Mouse (Mus musculus) hindbrain, embryonic 12.5 days (tissue): ENCODE data around the gene Rims1. TPM values are rescaled to one million over a fixed set of nuclear protein-coding genes. Genes with fewer than 3 reads are reported as not detected.
A peak's percentile ranks its signal among the peaks of the same experiment; 100 is the strongest.

ENCODE experiments used
- ATAC-seq: fragments of 200-750 bp; cut with Nextera tagmentation; 2 replicates; pipeline ENCODE4 v1.8.0; 2017; ENCODE audit warnings: moderate TSS enrichment; ENCODE audit not compliant: low FRiP score
- H3K27ac ChIP-seq: fragments of 300-500 bp; sonication (generic); 2 replicates; pipeline ENCODE4 v1.5.1; 2016; ENCODE audit warnings: mild to moderate bottlenecking
- H3K27me3 ChIP-seq: fragments of 300-500 bp; sonication (generic); 2 replicates; pipeline ENCODE4 v1.6.1; 2016; ENCODE audit warnings: mild to moderate bottlenecking
- H3K36me3 ChIP-seq: fragments of 300-500 bp; sonication (generic); 2 replicates; pipeline ENCODE4 v1.6.1; 2016; ENCODE audit warnings: mild to moderate bottlenecking
- H3K4me1 ChIP-seq: fragments of 300-500 bp; sonication (generic); 2 replicates; pipeline ENCODE4 v1.6.1; 2016
- H3K4me2 ChIP-seq: fragments of 300-500 bp; sonication (generic); replicated peaks from 2 replicates; pipeline ENCODE4 v1.6.1; 2016; ENCODE audit warnings: mild to moderate bottlenecking
- H3K4me3 ChIP-seq: fragments of 300-500 bp; sonication (generic); 2 replicates; pipeline ENCODE4 v1.5.1; 2016; ENCODE audit warnings: mild to moderate bottlenecking
- H3K9ac ChIP-seq: fragments of 300-500 bp; sonication (generic); 2 replicates; pipeline ENCODE4 v1.6.1; 2016; ENCODE audit warnings: mild to moderate bottlenecking, moderate library complexity
- H3K9me3 ChIP-seq: fragments of 300-500 bp; sonication (generic); replicated peaks from 2 replicates; pipeline ENCODE4 v1.6.1; 2016; ENCODE audit warnings: mild to moderate bottlenecking
- WGBS: fragments of 180-500 bp; shearing (Covaris S2); methylation state at CpG from one replicate; pipeline ENCODE4 v1.1.7; 2016; 5-methylcytosine and 5-hydroxymethylcytosine counted together
- polyA plus RNA-seq: library from polyadenylated mRNA; unstranded; fragments of >200 nt; fragmentation: Nextera tagmentation; extraction: Ambion mirVana; gene quantifications from 2 replicates; pipeline ENCODE4 v1.2.1, GENCODE M21; 2016

The Rims1 gene
- polyA plus RNA-seq, 1 experiment from 2014 or later = 8.9 TPM

DNA sequence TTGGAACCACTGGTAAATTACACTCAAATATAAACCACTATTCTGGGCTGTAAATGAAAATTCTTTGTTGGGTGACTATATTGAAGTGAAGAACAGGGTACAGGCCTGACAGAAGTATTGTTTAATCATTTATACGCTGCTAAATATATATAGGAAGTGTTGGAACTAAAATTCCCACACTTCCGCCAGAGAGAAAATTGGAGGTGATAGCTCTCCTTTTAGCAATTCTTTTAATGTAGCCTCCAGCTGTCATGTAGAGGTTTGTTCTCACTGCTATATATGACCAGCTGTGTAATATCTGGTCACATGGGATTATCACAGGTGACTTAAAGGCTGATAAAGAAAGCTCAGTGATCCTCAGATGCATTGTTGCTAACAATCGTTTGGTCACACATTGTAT is 144.0 kb downstream of the Rims1 start:
- no peaks in the 10 kb centered on the region for H3K27me3 ChIP-seq
- WGBS = 86% methylated on average over 3 of the region's 3 CpGs

DNA sequence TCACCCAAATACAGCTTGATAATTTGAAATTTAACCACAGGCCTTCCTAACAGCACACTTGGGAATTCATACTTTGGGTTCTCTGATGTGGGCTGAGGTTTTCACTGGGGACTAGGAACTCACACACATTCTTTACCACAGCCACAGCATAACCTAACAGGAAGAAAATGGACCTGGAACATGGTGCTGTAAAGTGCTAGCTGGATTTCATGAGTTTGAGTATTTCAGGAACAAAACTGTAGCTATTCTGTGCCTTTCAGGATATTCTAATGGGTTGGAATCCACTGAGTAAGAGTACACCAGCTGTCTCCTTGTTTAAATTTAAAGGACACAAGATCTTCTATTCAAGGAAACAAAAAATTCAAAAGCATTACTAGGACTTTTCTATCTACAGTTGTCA is 149.8 kb downstream of the Rims1 start:
- no peak overlapping the region for H3K27ac ChIP-seq
- no peaks in the 10 kb centered on the region for H3K4me1 ChIP-seq
- no peaks in the 10 kb centered on the region for H3K27me3 ChIP-seq
- H3K9me3 ChIP-seq = no peaks in the 10 kb centered on the region
- no peak overlapping the region for H3K4me2 ChIP-seq
- H3K36me3 ChIP-seq = no peaks in the 10 kb centered on the region
- no peak overlapping the region for H3K9ac ChIP-seq
- no peak for ATAC-seq
- no peak overlapping the region for H3K4me3 ChIP-seq

More for the DNA sequence above, 144.0 kb downstream of the Rims1 start:
- H3K9me3 ChIP-seq = no peaks in the 10 kb centered on the region
- H3K36me3 ChIP-seq = no peaks in the 10 kb centered on the region
- H3K9ac ChIP-seq = no peak overlapping the region
- H3K4me3 ChIP-seq = no peak overlapping the region
- H3K4me1 ChIP-seq = no peaks in the 10 kb centered on the region
- H3K27ac ChIP-seq = no peak overlapping the region
- no peak for ATAC-seq
- H3K4me2 ChIP-seq = no peak overlapping the region

DNA sequence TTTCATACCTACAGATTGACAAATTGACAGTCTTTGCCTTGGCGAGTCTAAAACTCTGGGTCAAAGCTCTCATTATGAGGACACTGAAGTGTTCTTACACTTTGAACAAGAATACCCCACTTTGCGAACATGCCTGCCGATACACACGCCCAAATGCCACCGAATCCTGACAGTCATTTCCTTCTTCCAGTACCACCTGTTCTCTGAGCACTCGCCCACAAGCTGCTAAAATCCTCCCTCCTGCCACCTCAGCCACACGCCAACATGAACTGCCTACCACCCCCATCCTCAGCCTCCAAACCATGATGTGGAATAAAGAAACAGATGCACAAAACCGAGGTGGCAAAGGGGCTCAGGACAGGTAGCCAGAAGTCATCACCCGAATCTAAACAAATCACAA is 150.9 kb downstream of the Rims1 start:
- Histone ChIP-seq H3K9me3 (no peaks in the 10 kb centered on the region), H3K4me2 (no peak overlapping the region), H3K9ac (no peak overlapping the region), H3K27ac (no peak overlapping the region), H3K4me3 (no peak overlapping the region), H3K36me3 (no peaks in the 10 kb centered on the region), H3K4me1 (no peaks in the 10 kb centered on the region), H3K27me3 (no peaks in the 10 kb centered on the region)
- no peak for ATAC-seq
- 88% methylated on average over 9 of the region's 9 CpGs for WGBS

DNA sequence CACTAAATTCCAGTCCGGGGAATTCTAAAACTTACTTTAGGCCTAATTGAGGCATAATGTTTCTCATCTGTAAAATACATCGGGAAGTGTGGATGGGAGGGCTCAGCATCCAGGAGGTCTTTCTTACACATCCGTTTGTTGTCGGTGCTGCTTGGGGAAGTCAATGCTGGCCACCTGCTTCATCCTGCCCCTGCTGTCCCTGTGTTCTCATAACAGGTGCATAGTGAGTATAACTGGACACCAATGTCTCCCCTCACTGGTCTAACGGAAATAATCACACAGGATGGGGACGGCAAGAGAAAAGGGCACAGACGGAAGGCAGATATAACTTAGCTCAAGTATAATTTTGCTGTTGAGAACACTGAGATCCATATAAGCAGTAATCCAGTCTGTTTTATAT is 155.2 kb downstream of the Rims1 start:
- Histone ChIP-seq H3K27me3 (no peaks in the 10 kb centered on the region), H3K4me2 (no peak overlapping the region), H3K9ac (no peak overlapping the region), H3K4me3 (no peak overlapping the region), H3K27ac (no peak overlapping the region), H3K9me3 (no peaks in the 10 kb centered on the region), H3K36me3 (no peaks in the 10 kb centered on the region), H3K4me1 (no peaks in the 10 kb centered on the region)
- 74% methylated on average over 7 of the region's 7 CpGs for WGBS
- ATAC-seq = no peak

DNA sequence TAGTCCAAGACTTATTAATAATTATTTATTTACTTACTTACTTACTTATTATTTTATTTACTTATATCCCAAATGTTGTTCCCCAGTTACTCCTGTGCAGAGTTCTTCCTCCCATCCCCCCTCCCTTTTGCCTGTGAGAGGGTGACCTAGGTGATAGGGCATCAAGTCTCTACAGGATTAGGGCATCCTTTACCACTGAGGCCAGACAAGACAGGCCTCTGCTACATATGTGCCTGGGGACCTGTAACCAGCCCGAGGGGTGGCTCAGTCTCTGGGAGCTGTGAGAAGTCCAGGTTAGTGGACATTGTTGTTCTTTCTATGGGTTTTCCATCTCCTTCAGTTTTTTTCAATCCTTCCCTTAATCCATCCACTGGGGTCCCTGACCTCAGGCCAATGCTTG is 156.4 kb downstream of the Rims1 start:
- no peaks in the 10 kb centered on the region for H3K4me1 ChIP-seq
- H3K4me2 ChIP-seq = no peak overlapping the region
- H3K4me3 ChIP-seq = no peak overlapping the region
- H3K9ac ChIP-seq = no peak overlapping the region
- H3K27me3 ChIP-seq = no peaks in the 10 kb centered on the region
- ATAC-seq = no peak
- H3K36me3 ChIP-seq = no peaks in the 10 kb centered on the region
- 61% methylated on average over 1 of the region's 1 CpGs for WGBS
- H3K27ac ChIP-seq = no peak overlapping the region
- no peaks in the 10 kb centered on the region for H3K9me3 ChIP-seq

DNA sequence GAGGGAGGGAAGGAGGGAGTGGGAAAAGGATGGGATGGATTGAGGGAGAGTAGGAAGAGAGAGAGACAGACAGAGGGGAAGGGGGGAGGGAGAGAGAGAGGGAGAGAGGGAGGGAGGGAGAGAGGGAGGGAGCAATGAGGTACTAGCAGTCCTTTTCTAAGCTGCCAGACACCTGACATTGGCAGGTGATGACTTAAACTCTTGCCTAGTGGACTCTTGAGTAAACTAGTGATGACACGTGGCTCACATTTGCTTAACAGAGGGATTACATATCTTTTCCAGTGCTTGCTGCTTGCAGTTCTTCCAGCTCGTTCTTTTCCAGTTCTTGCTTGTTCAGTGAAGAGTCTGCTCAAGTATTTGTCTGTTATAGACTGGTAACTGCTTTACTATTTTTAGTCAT is 160.5 kb downstream of the Rims1 start:
- Histone ChIP-seq H3K27me3 (no peaks in the 10 kb centered on the region), H3K9me3 (no peaks in the 10 kb centered on the region), H3K36me3 (no peaks in the 10 kb centered on the region), H3K4me2 (no peak overlapping the region), H3K4me1 (no peaks in the 10 kb centered on the region), H3K4me3 (no peak overlapping the region), H3K27ac (no peak overlapping the region), H3K9ac (no peak overlapping the region)
- WGBS = 39% methylated on average over 2 of the region's 2 CpGs
- no peak for ATAC-seq

DNA sequence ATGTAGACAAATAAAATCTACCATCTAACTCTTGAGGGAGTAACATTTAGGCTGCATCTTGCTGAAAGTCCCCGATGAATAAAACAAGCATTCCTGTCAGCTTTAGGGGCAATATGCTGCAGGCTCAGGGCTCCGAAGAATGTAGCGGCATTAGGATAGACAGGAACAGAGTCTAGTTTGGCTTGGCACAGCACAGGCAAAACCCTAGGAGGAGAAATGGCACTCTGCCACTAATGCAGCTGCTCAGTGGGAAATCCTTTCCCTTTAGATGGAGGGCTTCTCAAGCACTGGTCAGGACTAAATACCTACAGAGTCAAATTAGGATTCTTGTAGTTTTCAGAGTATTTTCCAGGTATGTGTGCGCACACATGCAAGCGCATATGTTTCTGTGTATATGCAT is 165.2 kb downstream of the Rims1 start:
- H3K36me3 ChIP-seq = no peaks in the 10 kb centered on the region
- no peak overlapping the region for H3K4me2 ChIP-seq
- H3K4me3 ChIP-seq = no peak overlapping the region
- no peak overlapping the region for H3K9ac ChIP-seq
- no peaks in the 10 kb centered on the region for H3K9me3 ChIP-seq
- WGBS = 86% methylated on average over 5 of the region's 5 CpGs
- no peaks in the 10 kb centered on the region for H3K4me1 ChIP-seq
- no peak for ATAC-seq
- no peak overlapping the region for H3K27ac ChIP-seq
- H3K27me3 ChIP-seq = no peaks in the 10 kb centered on the region

DNA sequence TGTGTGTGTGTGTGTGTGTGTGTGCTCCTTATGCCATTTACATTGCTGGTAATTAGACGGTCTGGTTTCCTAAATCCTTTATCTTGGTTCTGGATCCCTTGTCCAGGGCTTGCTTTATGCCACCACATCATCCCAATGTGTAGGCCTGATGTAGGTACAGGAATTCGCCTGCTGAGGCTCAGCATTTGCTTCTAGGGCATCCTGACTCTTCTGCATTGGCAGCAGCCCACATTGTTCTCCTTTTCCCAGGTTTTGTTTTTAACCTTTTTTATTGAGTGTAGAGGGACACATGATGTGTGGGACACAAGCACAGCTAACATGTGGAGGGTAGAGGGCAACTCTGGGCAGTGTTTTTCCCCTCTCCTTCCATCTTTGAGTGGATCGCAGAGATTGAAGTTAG is 166.1 kb downstream of the Rims1 start:
- 86% methylated on average over 3 of the region's 3 CpGs for WGBS
- Histone ChIP-seq H3K9me3 (no peaks in the 10 kb centered on the region), H3K4me3 (no peak overlapping the region), H3K4me1 (no peaks in the 10 kb centered on the region), H3K9ac (no peak overlapping the region), H3K27me3 (no peaks in the 10 kb centered on the region), H3K36me3 (no peaks in the 10 kb centered on the region), H3K27ac (peak overlapping the region; percentile 17; the same call in 1 of the 2 replicates), H3K4me2 (no peak overlapping the region)
- no peak for ATAC-seq

DNA sequence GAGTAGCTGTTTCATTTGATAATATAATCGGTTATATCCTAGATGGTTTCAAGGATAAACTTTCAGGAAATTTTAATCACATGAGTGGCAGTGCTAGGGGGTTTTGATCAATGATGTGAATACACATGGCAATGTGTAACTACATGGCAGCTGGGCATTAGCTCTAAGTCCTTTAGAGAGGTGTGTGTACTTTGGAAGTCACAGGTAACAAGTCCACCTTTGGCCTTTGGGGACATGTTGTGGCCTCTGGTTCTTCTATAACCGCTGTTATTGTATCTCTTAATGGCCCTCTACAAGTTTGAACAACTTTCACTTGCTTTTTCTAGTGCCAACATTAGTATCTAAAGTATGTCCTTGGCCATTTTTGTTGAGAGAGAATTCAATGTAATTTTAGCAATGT is 171.9 kb downstream of the Rims1 start:
- H3K4me2 ChIP-seq = no peak overlapping the region
- no peak for ATAC-seq
- 95% methylated on average over 2 of the region's 2 CpGs for WGBS

DNA sequence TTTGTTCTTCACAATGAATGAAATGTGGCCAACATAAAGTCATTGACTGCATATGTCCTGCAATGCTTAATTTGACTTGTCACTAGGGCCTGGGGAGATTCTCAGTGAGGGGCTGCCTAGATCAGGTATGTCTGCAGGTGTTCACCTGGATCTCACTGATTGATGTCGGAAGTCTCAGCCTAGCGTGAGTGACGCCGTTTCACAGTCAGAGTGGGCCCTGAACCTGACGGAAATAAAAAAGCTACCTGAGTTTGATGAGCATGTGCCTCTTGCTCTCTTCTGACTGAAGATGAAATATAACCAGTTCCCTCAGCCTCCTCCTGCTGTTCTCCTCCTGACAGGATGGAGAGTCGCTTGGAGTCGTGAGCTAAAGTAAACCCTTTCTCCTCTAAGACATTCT is 173.2 kb downstream of the Rims1 start:
- 79% methylated on average over 7 of the region's 7 CpGs for WGBS
- H3K4me1 ChIP-seq = no peaks in the 10 kb centered on the region

More for the DNA sequence above, 171.9 kb downstream of the Rims1 start:
- Histone ChIP-seq H3K9ac (no peak overlapping the region), H3K27ac (no peak overlapping the region), H3K36me3 (no peaks in the 10 kb centered on the region), H3K4me1 (no peaks in the 10 kb centered on the region), H3K27me3 (no peaks in the 10 kb centered on the region), H3K9me3 (no peaks in the 10 kb centered on the region), H3K4me3 (no peak overlapping the region)

DNA sequence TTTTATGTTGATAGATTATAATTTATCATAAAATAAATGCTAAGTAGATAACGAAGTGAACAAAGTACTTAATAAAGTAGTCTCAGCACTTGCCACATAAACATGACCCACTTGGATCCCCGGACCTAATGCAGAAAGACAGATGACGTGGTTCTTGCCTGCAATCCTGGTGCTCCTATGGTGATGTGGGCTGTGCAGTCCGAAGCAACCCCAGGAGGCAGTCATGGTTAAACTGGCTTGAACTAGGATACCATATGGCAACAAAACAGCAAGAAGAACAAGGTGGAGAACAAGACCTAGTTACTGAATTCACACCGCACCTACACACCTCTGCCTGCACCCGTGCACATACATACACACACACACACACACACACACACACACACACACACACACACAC is 173.8 kb downstream of the Rims1 start:
- Histone ChIP-seq H3K27ac (no peak overlapping the region), H3K4me3 (no peak overlapping the region), H3K27me3 (no peaks in the 10 kb centered on the region), H3K9ac (no peak overlapping the region), H3K9me3 (no peaks in the 10 kb centered on the region), H3K4me1 (no peaks in the 10 kb centered on the region), H3K36me3 (no peaks in the 10 kb centered on the region), H3K4me2 (no peak overlapping the region)
- ATAC-seq = no peak
- WGBS = 71% methylated on average over 6 of the region's 6 CpGs

More for the DNA sequence above, 173.2 kb downstream of the Rims1 start:
- Histone ChIP-seq H3K9ac (no peak overlapping the region), H3K4me3 (no peak overlapping the region), H3K4me2 (no peak overlapping the region), H3K9me3 (no peaks in the 10 kb centered on the region), H3K36me3 (no peaks in the 10 kb centered on the region), H3K27me3 (no peaks in the 10 kb centered on the region), H3K27ac (no peak overlapping the region)
- no peak for ATAC-seq

DNA sequence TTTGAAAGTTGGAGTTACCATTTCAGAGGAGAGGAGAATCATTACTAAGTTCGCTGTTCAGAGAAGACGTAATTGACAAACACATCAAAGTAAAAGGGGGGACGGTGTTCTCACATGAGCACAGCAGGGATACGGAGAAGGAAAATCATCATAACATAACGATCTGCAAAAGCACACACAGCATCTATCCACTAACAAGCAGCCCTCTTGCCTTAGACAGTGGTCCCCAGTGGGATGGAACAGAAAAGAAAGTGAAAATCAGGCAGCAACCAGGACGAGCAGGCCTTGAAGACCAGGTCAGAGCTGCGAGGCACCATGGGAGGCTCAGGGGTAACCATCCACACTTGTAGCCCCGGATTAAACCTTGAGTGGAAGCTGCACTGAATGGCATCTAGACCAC is 176.8 kb downstream of the Rims1 start:
- Histone ChIP-seq H3K9me3 (no peaks in the 10 kb centered on the region), H3K4me1 (no peaks in the 10 kb centered on the region), H3K36me3 (no peaks in the 10 kb centered on the region), H3K4me3 (no peak overlapping the region), H3K9ac (no peak overlapping the region), H3K4me2 (no peak overlapping the region), H3K27me3 (no peaks in the 10 kb centered on the region), H3K27ac (no peak overlapping the region)
- WGBS = 68% methylated on average over 8 of the region's 8 CpGs
- no peak for ATAC-seq

DNA sequence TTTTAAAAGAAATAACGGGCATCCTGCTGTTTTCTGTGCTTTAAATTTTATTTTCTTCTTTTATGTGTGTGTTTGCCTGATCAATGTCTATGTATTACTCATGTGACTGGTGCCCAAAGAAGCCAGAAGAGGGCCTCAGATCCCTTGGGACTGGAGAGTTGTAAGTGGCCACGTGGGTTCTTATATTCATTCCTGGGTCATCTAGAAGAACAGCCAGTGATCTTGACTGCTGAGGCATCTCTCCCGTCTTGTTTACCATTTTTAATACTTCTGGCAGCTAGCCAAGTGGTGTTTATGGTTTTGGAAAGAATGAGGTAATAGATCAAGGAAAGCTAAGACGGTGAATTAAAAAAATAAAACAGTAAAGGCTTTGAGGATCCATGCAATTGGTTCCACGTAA is 178.8 kb downstream of the Rims1 start:
- Histone ChIP-seq H3K4me2 (no peak overlapping the region), H3K27me3 (no peaks in the 10 kb centered on the region), H3K9me3 (no peaks in the 10 kb centered on the region), H3K27ac (no peak overlapping the region), H3K36me3 (no peaks in the 10 kb centered on the region), H3K9ac (no peak overlapping the region), H3K4me3 (no peak overlapping the region), H3K4me1 (no peaks in the 10 kb centered on the region)
- WGBS = 57% methylated on average over 5 of the region's 5 CpGs
- no peak for ATAC-seq

DNA sequence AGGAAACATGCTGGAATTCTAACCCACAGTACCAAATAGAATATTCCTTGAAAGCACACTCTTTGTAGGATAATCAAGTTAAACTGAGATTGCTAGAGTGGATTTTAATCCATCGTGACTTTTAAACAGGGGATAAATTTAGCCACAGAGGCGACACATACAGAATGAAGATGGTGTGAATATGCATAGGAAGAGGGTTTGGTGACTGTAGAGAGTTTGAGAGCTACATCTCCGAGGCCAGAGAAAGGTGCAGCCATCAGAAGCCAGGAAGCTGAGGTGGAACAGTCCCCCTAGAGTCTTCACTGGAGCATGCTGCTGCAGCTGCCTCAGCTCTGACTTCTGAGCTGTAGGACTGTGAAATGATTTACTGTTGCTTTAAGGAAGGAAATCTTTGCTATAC is 179.5 kb downstream of the Rims1 start:
- H3K27ac ChIP-seq = no peak overlapping the region
- H3K4me3 ChIP-seq = no peak overlapping the region
- H3K4me2 ChIP-seq = no peak overlapping the region
- WGBS = 74% methylated on average over 3 of the region's 3 CpGs
- no peak for ATAC-seq
- H3K27me3 ChIP-seq = no peaks in the 10 kb centered on the region
- H3K36me3 ChIP-seq = no peaks in the 10 kb centered on the region
- H3K4me1 ChIP-seq = no peaks in the 10 kb centered on the region
- H3K9ac ChIP-seq = no peak overlapping the region
- H3K9me3 ChIP-seq = no peaks in the 10 kb centered on the region
